Mouse (Mus musculus) CH12.LX (cell line): ENCODE data around the gene Ehd1. TPM values are rescaled to one million over a fixed set of nuclear protein-coding genes. Genes with fewer than 3 reads are reported as not detected.
A peak's percentile ranks its signal among the peaks of the same experiment; 100 is the strongest.

ENCODE experiments used
- DNase-seq: peaks from one replicate; pipeline ENCODE4 v3.0.0-alpha.2; 2013; ENCODE audit errors: extremely low read depth
- H3K27ac ChIP-seq: 2 replicates; pipeline ENCODE4 v1.5.1; 2012; ENCODE audit warnings: low read depth, mild to moderate bottlenecking, control low read depth, moderate library complexity; ENCODE audit not compliant: insufficient read depth
- H3K27me3 ChIP-seq: replicated peaks from 2 replicates; pipeline ENCODE3; 2012; ENCODE audit warnings: inconsistent platforms
- H3K36me3 ChIP-seq, 2 experiments: replicated peaks in 1 of 2; 2 replicates each; pipeline versions ENCODE3 to v1.6.1; 2012; ENCODE audit warnings: inconsistent platforms in 1 of 2, low read length in 1 of 2, mild to moderate bottlenecking in 1 of 2, mixed read lengths in 1 of 2, moderate library complexity in 1 of 2; ENCODE audit not compliant: control insufficient read depth in 1 of 2, insufficient read depth in 1 of 2
- H3K4me1 ChIP-seq, 2 experiments: 2 replicates each; pipeline ENCODE4 v1.6.1; 2012; ENCODE audit warnings: inconsistent platforms in 1 of 2, moderate library complexity in 1 of 2; ENCODE audit not compliant: insufficient read depth in 2 of 2, control insufficient read depth in 1 of 2
- H3K4me2 ChIP-seq: 2 replicates; pipeline ENCODE4 v1.6.1; 2012; ENCODE audit warnings: low read depth, mild to moderate bottlenecking, control low read depth; ENCODE audit not compliant: poor library complexity, insufficient read depth, severe bottlenecking
- H3K4me3 ChIP-seq, 3 experiments: fragments of 150-350 bp in 1 of 3; sonication (generic) in 1 of 3; replicated peaks in 1 of 3; 2 replicates each; pipeline versions ENCODE3 to v1.5.1; 2011 to 2012; ENCODE audit warnings: low read depth in 2 of 3, low read length in 2 of 3, mild to moderate bottlenecking in 2 of 3, moderate library complexity in 2 of 3, control low read depth in 1 of 3, improper control_type of control experiment in 1 of 3, inconsistent platforms in 1 of 3, mixed read lengths in 1 of 3; ENCODE audit not compliant: poor library complexity in 1 of 3
- H3K79me2 ChIP-seq: replicated peaks from 2 replicates; pipeline ENCODE4 v1.6.1; 2012; ENCODE audit warnings: mild to moderate bottlenecking, moderate library complexity; ENCODE audit not compliant: control insufficient read depth, poor library complexity, insufficient read depth, severe bottlenecking; ENCODE audit errors: extremely low read depth
- H3K9ac ChIP-seq: 2 replicates; pipeline ENCODE4 v1.6.1; 2012; ENCODE audit warnings: low read depth, mild to moderate bottlenecking, control low read depth, moderate library complexity; ENCODE audit not compliant: insufficient read depth
- H3K9me3 ChIP-seq: replicated peaks from 2 replicates; pipeline ENCODE3; 2012; ENCODE audit warnings: low read length, inconsistent platforms, mixed read lengths
- BHLHE40 ChIP-seq: IDR thresholded peaks from 2 replicates; pipeline ENCODE4 v1.6.1; 2011; ENCODE audit warnings: mild to moderate bottlenecking, low read depth, low read length, improper control_type of control experiment
- CHD1 ChIP-seq: IDR thresholded peaks from 2 replicates; pipeline ENCODE4 v1.6.1; 2012; ENCODE audit warnings: low read depth, low read length, improper control_type of control experiment, inconsistent platforms
- CHD2 ChIP-seq: IDR thresholded peaks from 2 replicates; pipeline ENCODE4 v1.6.1; 2011; ENCODE audit warnings: low read length, improper control_type of control experiment
- CTCF ChIP-seq, 2 experiments: IDR thresholded peaks in 1 of 2; conservative IDR thresholded peaks in 1 of 2; 2 replicates each; pipeline ENCODE4 v1.5.1; 2011 to 2012; ENCODE audit warnings: low read depth in 2 of 2, low read length in 2 of 2, improper control_type of control experiment in 1 of 2, inconsistent platforms in 1 of 2, mild to moderate bottlenecking in 1 of 2, moderate library complexity in 1 of 2
- E2F4 ChIP-seq: IDR thresholded peaks from 2 replicates; pipeline ENCODE4 v1.6.1; 2011; ENCODE audit warnings: low read depth, low read length, improper control_type of control experiment; ENCODE audit not compliant: insufficient replicate concordance
- ELF1 ChIP-seq: IDR thresholded peaks from 2 replicates; pipeline ENCODE4 v1.6.1; 2014; ENCODE audit warnings: low read depth, mild to moderate bottlenecking, inconsistent platforms, low read length, improper control_type of control experiment
- EP300 ChIP-seq: IDR thresholded peaks from 2 replicates; pipeline ENCODE4 v1.6.1; 2011; ENCODE audit warnings: low read length, improper control_type of control experiment
- ETS1 ChIP-seq: conservative IDR thresholded peaks from 2 replicates; pipeline ENCODE4 v1.6.1; 2012; ENCODE audit warnings: low read depth, mild to moderate bottlenecking, inconsistent platforms, low read length, improper control_type of control experiment, moderate library complexity
- GABPA ChIP-seq: IDR thresholded peaks from 2 replicates; pipeline ENCODE4 v1.6.1; 2012; ENCODE audit warnings: low read depth, low read length, improper control_type of control experiment, inconsistent platforms; ENCODE audit not compliant: insufficient replicate concordance
- HCFC1 ChIP-seq: IDR thresholded peaks from 2 replicates; pipeline ENCODE4 v1.6.1; 2012; ENCODE audit warnings: low read depth, mild to moderate bottlenecking, inconsistent platforms, low read length, improper control_type of control experiment
- IRF4 ChIP-seq: IDR thresholded peaks from 2 replicates; pipeline ENCODE4 v1.6.1; 2014; ENCODE audit warnings: low read depth, mild to moderate bottlenecking, inconsistent platforms, low read length, improper control_type of control experiment
- JUN ChIP-seq: IDR thresholded peaks from 2 replicates; pipeline ENCODE4 v1.6.1; 2011; ENCODE audit warnings: low read depth, mild to moderate bottlenecking, low read length, improper control_type of control experiment, moderate library complexity; ENCODE audit not compliant: insufficient read depth
- JUND ChIP-seq: conservative IDR thresholded peaks from 2 replicates; pipeline ENCODE4 v1.6.1; 2011; ENCODE audit warnings: low read depth, low read length, improper control_type of control experiment
- KAT2A ChIP-seq: IDR thresholded peaks from 2 replicates; pipeline ENCODE4 v1.6.1; 2012; ENCODE audit warnings: low read length, improper control_type of control experiment, inconsistent platforms; ENCODE audit not compliant: insufficient replicate concordance
- MAFK ChIP-seq: IDR thresholded peaks from 2 replicates; pipeline ENCODE4 v1.6.1; 2011; ENCODE audit warnings: low read length, improper control_type of control experiment; ENCODE audit not compliant: insufficient replicate concordance
- MAX ChIP-seq: IDR thresholded peaks from 2 replicates; pipeline ENCODE4 v1.6.1; 2011; ENCODE audit warnings: low read length, improper control_type of control experiment
- MAZ ChIP-seq: IDR thresholded peaks from 2 replicates; pipeline ENCODE4 v1.6.1; 2012; ENCODE audit warnings: low read depth, mild to moderate bottlenecking, inconsistent platforms, low read length, improper control_type of control experiment, moderate library complexity
- MEF2A ChIP-seq: IDR thresholded peaks from 2 replicates; pipeline ENCODE4 v1.6.1; 2014; ENCODE audit warnings: low read depth, mild to moderate bottlenecking, inconsistent platforms, low read length, improper control_type of control experiment, borderline replicate concordance
- MXI1 ChIP-seq: IDR thresholded peaks from 2 replicates; pipeline ENCODE4 v1.6.1; 2011; ENCODE audit warnings: mild to moderate bottlenecking, low read depth, low read length, improper control_type of control experiment
- MYC ChIP-seq: IDR thresholded peaks from 2 replicates; pipeline ENCODE4 v1.6.1; 2011; ENCODE audit warnings: low read depth, mild to moderate bottlenecking, improper control_type of control experiment, low read length
- NELFE ChIP-seq: IDR thresholded peaks from 2 replicates; pipeline ENCODE4 v1.6.1; 2011; ENCODE audit warnings: low read depth, low read length, improper control_type of control experiment
- NRF1 ChIP-seq: IDR thresholded peaks from 2 replicates; pipeline ENCODE4 v1.6.1; 2014; ENCODE audit warnings: low read depth, mild to moderate bottlenecking, inconsistent platforms, low read length, improper control_type of control experiment, moderate library complexity
- PAX5 ChIP-seq: IDR thresholded peaks from 2 replicates; pipeline ENCODE4 v1.6.1; 2012; ENCODE audit warnings: low read length, inconsistent platforms, mixed read lengths
- POLR2A ChIP-seq: IDR thresholded peaks from 2 replicates; pipeline ENCODE4 v1.6.1; 2011; ENCODE audit warnings: low read depth, mild to moderate bottlenecking, improper control_type of control experiment, low read length
- POLR2AphosphoS2 ChIP-seq: IDR thresholded peaks from 2 replicates; pipeline ENCODE4 v1.6.1; 2011; ENCODE audit warnings: low read depth, low read length, improper control_type of control experiment
- RAD21 ChIP-seq: IDR thresholded peaks from 2 replicates; pipeline ENCODE4 v1.6.1; 2011; ENCODE audit warnings: low read depth, mild to moderate bottlenecking, low read length, improper control_type of control experiment, moderate library complexity
- RCOR1 ChIP-seq: conservative IDR thresholded peaks from 2 replicates; pipeline ENCODE4 v1.6.1; 2012; ENCODE audit warnings: low read depth, mild to moderate bottlenecking, inconsistent platforms, low read length, improper control_type of control experiment
- SIN3A ChIP-seq: IDR thresholded peaks from 2 replicates; pipeline ENCODE4 v1.6.1; 2012; ENCODE audit warnings: low read length, improper control_type of control experiment, inconsistent platforms
- SMC3 ChIP-seq: IDR thresholded peaks from 2 replicates; pipeline ENCODE4 v1.6.1; 2011; ENCODE audit warnings: low read depth, low read length, improper control_type of control experiment
- TBP ChIP-seq: conservative IDR thresholded peaks from 2 replicates; pipeline ENCODE4 v1.6.1; 2011; ENCODE audit warnings: low read depth, low read length, improper control_type of control experiment
- TCF12 ChIP-seq: IDR thresholded peaks from 2 replicates; pipeline ENCODE4 v1.6.1; 2014; ENCODE audit warnings: low read depth, mild to moderate bottlenecking, inconsistent platforms, low read length, improper control_type of control experiment
- UBTF ChIP-seq: IDR thresholded peaks from 2 replicates; pipeline ENCODE4 v1.6.1; 2012; ENCODE audit warnings: low read depth, mild to moderate bottlenecking, inconsistent platforms, low read length, improper control_type of control experiment, moderate library complexity
- USF1 ChIP-seq: IDR thresholded peaks from 2 replicates; pipeline ENCODE4 v1.6.1; 2014; ENCODE audit warnings: low read depth, mild to moderate bottlenecking, inconsistent platforms, low read length, improper control_type of control experiment
- USF2 ChIP-seq: conservative IDR thresholded peaks from 2 replicates; pipeline ENCODE4 v1.6.1; 2011; ENCODE audit warnings: low read depth, low read length, improper control_type of control experiment
- ZC3H11A ChIP-seq: IDR thresholded peaks from 2 replicates; pipeline ENCODE4 v1.6.1; 2012; ENCODE audit warnings: low read depth, mild to moderate bottlenecking, inconsistent platforms, low read length, improper control_type of control experiment
- ZKSCAN1 ChIP-seq: IDR thresholded peaks from 2 replicates; pipeline ENCODE4 v1.6.1; 2012; ENCODE audit warnings: low read depth, inconsistent platforms, low read length, improper control_type of control experiment, borderline replicate concordance
- ZMIZ1 ChIP-seq: IDR thresholded peaks from 2 replicates; pipeline ENCODE4 v1.6.1; 2012; ENCODE audit warnings: low read depth, mild to moderate bottlenecking, inconsistent platforms, low read length, improper control_type of control experiment
- ZNF384 ChIP-seq: IDR thresholded peaks from 2 replicates; pipeline ENCODE4 v1.6.1; 2012; ENCODE audit warnings: low read depth, low read length, improper control_type of control experiment, inconsistent platforms
- dilution Hi-C: fragments of 300-500 bp; cut with MboI; formaldehyde crosslinking; loops from 2 replicates; pipeline ENCODE4 v1.14.3; 2020; ENCODE audit warnings: low sequenced_read_pairs; ENCODE audit not compliant: extremely low pct_unique_long_range_greater_than_20kb, extremely low pct_ligation_motif_present
- in situ Hi-C: fragments of 300-500 bp; cut with MboI; formaldehyde crosslinking; loops from 3 replicates; pipeline ENCODE4 v1.14.3; 2019; ENCODE audit warnings: low sequenced_read_pairs, low pct_ligation_motif_present, low pct_unique_long_range_greater_than_20kb, mixed read lengths
- polyA plus RNA-seq: library from polyadenylated mRNA; unstranded; fragments of >175 nt; gene quantifications from 2 replicates; pipeline ENCODE4 v1.2.1, GENCODE M21; 2012; ENCODE audit warnings: low read depth; ENCODE audit not compliant: insufficient read length
- total RNA-seq, 2 experiments: library from RNA; depleted of rRNA; stranded (reverse); fragments of 300-350 nt in 1 of 2; fragments of >200 nt in 1 of 2; gene quantifications; 2 replicates each; pipeline ENCODE4 v1.2.3; 2012 to 2014

Ehd1 gene
- total and polyA plus RNA-seq, 3 experiments = 131 to 400 (median 245) TPM

DNA sequence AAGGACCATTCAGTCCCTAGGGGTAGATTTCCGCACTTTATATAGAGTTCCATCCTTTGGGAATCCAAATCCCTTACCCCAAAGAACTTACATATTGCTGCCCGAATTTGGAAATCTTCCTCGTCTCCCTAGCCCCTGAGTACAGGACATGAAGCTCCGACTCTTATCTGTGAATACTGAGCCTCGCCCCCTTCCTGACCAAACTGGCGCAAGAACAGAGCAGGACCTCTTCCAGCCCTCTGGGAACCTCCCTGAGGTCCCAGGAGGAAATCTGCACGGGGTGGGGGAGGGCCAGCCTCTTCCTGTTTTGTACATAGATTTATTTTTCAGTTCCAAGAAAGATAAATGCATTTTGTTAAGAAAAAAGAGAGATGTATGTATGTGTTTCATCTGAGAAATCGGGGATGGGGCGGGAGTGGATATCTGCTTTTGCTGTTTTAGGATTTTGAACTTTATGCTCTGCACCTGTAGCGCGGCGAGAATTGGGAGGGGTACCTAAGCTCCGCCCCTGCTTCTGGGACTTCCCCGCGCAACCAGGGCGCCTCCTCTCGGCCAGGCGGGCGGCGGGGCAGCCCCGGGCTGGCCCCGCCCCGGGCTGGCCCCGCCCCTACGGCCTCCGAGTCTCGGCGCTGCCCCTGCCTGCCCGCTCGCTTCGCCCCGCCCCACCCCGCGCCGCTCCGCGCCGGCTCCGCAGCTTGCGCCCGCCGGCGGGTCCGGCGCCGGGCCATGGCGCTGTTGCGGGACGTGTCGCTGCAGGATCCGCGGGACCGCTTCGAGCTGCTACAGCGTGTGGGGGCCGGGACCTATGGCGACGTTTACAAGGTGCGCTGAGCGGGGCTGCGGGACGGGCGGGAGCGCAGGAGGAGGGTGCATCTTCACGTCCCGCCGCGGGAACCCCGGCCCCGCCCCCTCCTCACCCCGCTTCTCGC is 64.3 kb downstream of the Ehd1 start, which contains the start of gene Map4k2:
Gene Map4k2 (plus strand): TSS at position 612 of the 929 bp plus-strand sequence.
- Histone ChIP-seq H3K36me3 (peaks cover 55 to 69% of the 10 kb centered on the region in 2 experiments), H3K9ac (peak within 1 kb of the TSS; percentile 81), H3K27ac (peak within 1 kb of the TSS; percentile 99), H3K79me2 (peaks cover 25% of the 10 kb centered on the region), H3K4me3 (peak within 1 kb of the TSS; percentile 75 to 96 (median 90)), H3K4me1 (peaks cover 37 to 72% of the 10 kb centered on the region in 2 experiments), H3K27me3 (no peaks in the 10 kb centered on the region), H3K9me3 (no peaks in the 10 kb centered on the region), H3K4me2 (peak within 1 kb of the TSS; percentile 90)
- in situ Hi-C loops = no loop called here
- TF ChIP-seq UBTF = no peak
- TF ChIP-seq KAT2A = 0 out of 2 replicates have a peak, but pooled peaks have one; percentile 58
- no peak for TF ChIP-seq TBP
- TF ChIP-seq MYC = 0 out of 2 replicates have a peak, but pooled peaks have one; percentile 22
- TF ChIP-seq RCOR1 = 0 out of 2 replicates have a peak, but pooled peaks have one; percentile 55
- TF ChIP-seq BHLHE40 = peak; percentile 74
- TF ChIP-seq USF1 = no peak
- no peak for TF ChIP-seq ZC3H11A
- TF ChIP-seq PAX5 = no peak
- no peak for TF ChIP-seq GABPA
- no peak for TF ChIP-seq JUND
- TF ChIP-seq MAFK = no peak
- TF ChIP-seq USF2 = no peak
- TF ChIP-seq E2F4 = no peak
- no peak for TF ChIP-seq ZNF384
- TF ChIP-seq EP300 = peak; percentile 76
- peak; percentile 14 for TF ChIP-seq SIN3A
- TF ChIP-seq MAZ = peak; percentile 92
- peak; percentile 50 for TF ChIP-seq NELFE
- TF ChIP-seq CTCF (conservative IDR thresholded peaks at IDR 0.05 in 1 of 2, IDR thresholded peaks at IDR 0.05 in 1 of 2; ENCODE audit: low read depth in 2 of 2, low read length in 2 of 2) = 0 out of 4 replicates have a peak, but pooled peaks of 1 of the 2 experiments have one; percentile 17
- TF ChIP-seq ETS1 = peak; percentile 75
- peak; percentile 36; the same call in 1 of the 2 replicates for TF ChIP-seq POLR2AphosphoS2
- no peak for TF ChIP-seq POLR2A
- no peak for TF ChIP-seq SMC3
- TF ChIP-seq RAD21 = no peak
- TF ChIP-seq MEF2A = no peak
- TF ChIP-seq ELF1 = peak; percentile 76
- TF ChIP-seq ZKSCAN1 = no peak
- TF ChIP-seq MXI1 = peak; percentile 15; the same call in 1 of the 2 replicates
- peak; percentile 55 for TF ChIP-seq NRF1
- no peak for TF ChIP-seq MAX
- TF ChIP-seq IRF4 = peak; percentile 75
- no peak for TF ChIP-seq JUN
- TF ChIP-seq TCF12 = peak; percentile 81
- TF ChIP-seq ZMIZ1 = no peak
- TF ChIP-seq HCFC1 = 0 out of 2 replicates have a peak, but pooled peaks have one; percentile 55
- TF ChIP-seq CHD1 = no peak
- TF ChIP-seq CHD2 = peak; percentile 89
- peak; percentile 90 for DNase-seq
- dilution Hi-C loops = no loop called here
